Mouse (Mus musculus): Measurements from ENCODE around the gene Spdef. TPM values are rescaled to one million over a fixed set of nuclear protein-coding genes. Genes with fewer than 3 reads are reported as not detected.

Gene Spdef
- total RNA-seq, 1 experiment: not detected

GRCm38 (mm10) chr17:27721125-27721664 lies 7.6 kb downstream of the Spdef start:
- H3K36me3 ChIP-seq (ENCODE audit: control insufficient read depth, insufficient read depth, low read length, poor library complexity, severe bottlenecking): no peaks in the 10 kb centered on the region
- no peak overlapping the region for H3K4me3 ChIP-seq (ENCODE audit: insufficient read depth in 1 of 2, low read depth in 1 of 2, low read length in 2 of 2, poor library complexity in 1 of 2, severe bottlenecking in 1 of 2)
- no peak for TF ChIP-seq CHD2 (IDR thresholded peaks at IDR 0.05; ENCODE audit: low read depth, low read length)
- no peak for TF ChIP-seq HCFC1 (IDR thresholded peaks at IDR 0.05; ENCODE audit: borderline replicate concordance, insufficient read depth, low read length)
- no peak for TF ChIP-seq ZC3H11A (IDR thresholded peaks at IDR 0.05; ENCODE audit: borderline replicate concordance, low read depth, low read length)
- H3K27ac ChIP-seq (ENCODE audit: insufficient read depth, low read depth, low read length, poor library complexity, severe bottlenecking): no peak overlapping the region
- no peaks in the 10 kb centered on the region for H3K9me3 ChIP-seq (ENCODE audit: control insufficient read depth, insufficient read depth, low read depth, low read length)
- H3K4me1 ChIP-seq (ENCODE audit: control insufficient read depth in 2 of 2, insufficient read depth in 2 of 2, low read length in 2 of 2, poor library complexity in 1 of 2): peaks cover 2 to 36% of the 10 kb centered on the region in 2 experiments; a peak in 2 of 4 replicates
- H3K9ac ChIP-seq (ENCODE audit: insufficient read depth, low read depth, low read length, poor library complexity, severe bottlenecking): no peak overlapping the region
- no peak for DNase-seq (ENCODE audit: low read depth, low spot score)
- in situ Hi-C loops (cut with MboI; ENCODE audit: low sequenced_read_pairs in 2 of 2, unreplicated experiment in 2 of 2): no loop called here

- DNase-seq (ENCODE audit: low read depth, low spot score): no peak
- H3K27ac ChIP-seq (ENCODE audit: insufficient read depth, low read depth, low read length, poor library complexity, severe bottlenecking): no peak overlapping the region
- no peaks in the 10 kb centered on the region for H3K36me3 ChIP-seq (ENCODE audit: control insufficient read depth, insufficient read depth, low read length, poor library complexity, severe bottlenecking)
- H3K9ac ChIP-seq (ENCODE audit: insufficient read depth, low read depth, low read length, poor library complexity, severe bottlenecking): no peak overlapping the region
- TF ChIP-seq MAFK (IDR thresholded peaks at IDR 0.05; ENCODE audit: insufficient read depth, low read depth, low read length) (no peak), ZNF384 (IDR thresholded peaks at IDR 0.05; ENCODE audit: low read depth, low read length) (no peak), HCFC1 (IDR thresholded peaks at IDR 0.05; ENCODE audit: borderline replicate concordance, insufficient read depth, low read length) (no peak), ZC3H11A (IDR thresholded peaks at IDR 0.05; ENCODE audit: borderline replicate concordance, low read depth, low read length) (no peak), CHD2 (IDR thresholded peaks at IDR 0.05; ENCODE audit: low read depth, low read length) (no peak)
- H3K4me3 ChIP-seq (ENCODE audit: insufficient read depth in 1 of 2, low read depth in 1 of 2, low read length in 2 of 2, poor library complexity in 1 of 2, severe bottlenecking in 1 of 2): no peak overlapping the region
- peaks cover 2 to 28% of the 10 kb centered on the region in 2 experiments; a peak in 1 of 4 replicates for H3K4me1 ChIP-seq (ENCODE audit: control insufficient read depth in 2 of 2, insufficient read depth in 2 of 2, low read length in 2 of 2, poor library complexity in 1 of 2)
- in situ Hi-C loops (cut with MboI; ENCODE audit: low sequenced_read_pairs in 2 of 2, unreplicated experiment in 2 of 2): no loop called here
- no peaks in the 10 kb centered on the region for H3K9me3 ChIP-seq (ENCODE audit: control insufficient read depth, insufficient read depth, low read depth, low read length)
These were observed 8.4 kb downstream of the Spdef start for GRCm38 (mm10) chr17:27720326-27720725.

GRCm38 (mm10) chr17:27719663-27720062 lies 9.1 kb downstream of the Spdef start:
- Histone ChIP-seq H3K36me3 (ENCODE audit: control insufficient read depth, insufficient read depth, low read length, poor library complexity, severe bottlenecking) (no peaks in the 10 kb centered on the region), H3K9ac (ENCODE audit: insufficient read depth, low read depth, low read length, poor library complexity, severe bottlenecking) (no peak overlapping the region), H3K27ac (ENCODE audit: insufficient read depth, low read depth, low read length, poor library complexity, severe bottlenecking) (no peak overlapping the region), H3K9me3 (ENCODE audit: control insufficient read depth, insufficient read depth, low read depth, low read length) (no peaks in the 10 kb centered on the region), H3K4me1 (ENCODE audit: control insufficient read depth in 2 of 2, insufficient read depth in 2 of 2, low read length in 2 of 2, poor library complexity in 1 of 2) (peaks cover 2 to 24% of the 10 kb centered on the region in 2 experiments; a peak in 1 of 4 replicates), H3K4me3 (ENCODE audit: insufficient read depth in 1 of 2, low read depth in 1 of 2, low read length in 2 of 2, poor library complexity in 1 of 2, severe bottlenecking in 1 of 2) (peak overlapping the region; percentile 13 to 30; a peak in 1 of 4 replicates)
- in situ Hi-C loops (cut with MboI; ENCODE audit: low sequenced_read_pairs in 2 of 2, unreplicated experiment in 2 of 2): no loop called here
- DNase-seq (ENCODE audit: low read depth, low spot score): no peak
- TF ChIP-seq CHD2 (IDR thresholded peaks at IDR 0.05; ENCODE audit: low read depth, low read length) (no peak), ZNF384 (IDR thresholded peaks at IDR 0.05; ENCODE audit: low read depth, low read length) (no peak), MAFK (IDR thresholded peaks at IDR 0.05; ENCODE audit: insufficient read depth, low read depth, low read length) (no peak), ZC3H11A (IDR thresholded peaks at IDR 0.05; ENCODE audit: borderline replicate concordance, low read depth, low read length) (no peak), HCFC1 (IDR thresholded peaks at IDR 0.05; ENCODE audit: borderline replicate concordance, insufficient read depth, low read length) (no peak)

GRCm38 (mm10) chr17:27718250-27718649 lies 10.5 kb downstream of the Spdef start:
- Histone ChIP-seq H3K9me3 (ENCODE audit: control insufficient read depth, insufficient read depth, low read depth, low read length) (no peaks in the 10 kb centered on the region), H3K4me1 (ENCODE audit: control insufficient read depth in 2 of 2, insufficient read depth in 2 of 2, low read length in 2 of 2, poor library complexity in 1 of 2) (peaks cover 2 to 21% of the 10 kb centered on the region in 2 experiments; a peak in 1 of 4 replicates), H3K9ac (ENCODE audit: insufficient read depth, low read depth, low read length, poor library complexity, severe bottlenecking) (no peak overlapping the region), H3K27ac (ENCODE audit: insufficient read depth, low read depth, low read length, poor library complexity, severe bottlenecking) (no peak overlapping the region), H3K36me3 (ENCODE audit: control insufficient read depth, insufficient read depth, low read length, poor library complexity, severe bottlenecking) (no peaks in the 10 kb centered on the region), H3K4me3 (ENCODE audit: insufficient read depth in 1 of 2, low read depth in 1 of 2, low read length in 2 of 2, poor library complexity in 1 of 2, severe bottlenecking in 1 of 2) (no peak overlapping the region)
- in situ Hi-C loops (cut with MboI; ENCODE audit: low sequenced_read_pairs in 2 of 2, unreplicated experiment in 2 of 2): no loop called here
- no peak for TF ChIP-seq ZNF384 (IDR thresholded peaks at IDR 0.05; ENCODE audit: low read depth, low read length)
- TF ChIP-seq CHD2 (IDR thresholded peaks at IDR 0.05; ENCODE audit: low read depth, low read length): no peak
- no peak for TF ChIP-seq HCFC1 (IDR thresholded peaks at IDR 0.05; ENCODE audit: borderline replicate concordance, insufficient read depth, low read length)
- TF ChIP-seq ZC3H11A (IDR thresholded peaks at IDR 0.05; ENCODE audit: borderline replicate concordance, low read depth, low read length): no peak
- no peak for TF ChIP-seq MAFK (IDR thresholded peaks at IDR 0.05; ENCODE audit: insufficient read depth, low read depth, low read length)
- no peak for DNase-seq (ENCODE audit: low read depth, low spot score)

Data from ES-E14 (cell line).